Mouse (Mus musculus): ENCODE data around the gene Dchs1. TPM values are rescaled to one million over a fixed set of nuclear protein-coding genes. Genes with fewer than 3 reads are reported as not detected.

Dchs1 gene
- polyA plus RNA-seq (2012; fragmentation: generic; extraction: Trizol): under 1 TPM; 0.05 to 0.97 TPM

GRCm38 (mm10) chr7:105787285-105788140 lies at the start of gene Dchs1:
Gene Dchs1, minus strand, starts transcription at chr7:105787654.

GRCm38 (mm10) chr7:105810877-105811489 lies 23.5 kb upstream of the Dchs1 start, which contains the start of gene Mrpl17:
Gene Mrpl17, minus strand, starts transcription at chr7:105811099.

GRCm38 (mm10) chr7:105751491-105752433 lies 35.7 kb downstream of the Dchs1 start, which contains the start of gene Tpp1:
Gene Tpp1, minus strand, starts transcription at chr7:105752235.

GRCm38 (mm10) chr7:105743926-105744590 lies 43.4 kb downstream of the Dchs1 start, which contains the start of gene Taf10:
Gene Taf10, minus strand, starts transcription at chr7:105744361.

GRCm38 (mm10) chr7:105736911-105737521 lies 50.4 kb downstream of the Dchs1 start, which contains the start of gene Rrp8:
Gene Rrp8, minus strand, starts transcription at chr7:105737385.

GRCm38 (mm10) chr7:105736264-105736901 lies 51.1 kb downstream of the Dchs1 start, which contains the start of gene Ilk:
Gene Ilk, plus strand, starts transcription at chr7:105736592.

Other genes starting within 250 kb of the Dchs1 start
- 10 to 100 TPM; 32.0 to 79.2 TPM for gene Smpd1, start 233.3 kb downstream of the Dchs1 start, polyA plus RNA-seq (2012; fragmentation: generic; extraction: Trizol)
- 10 to 100 TPM; 28.1 to 45.2 TPM for gene Apbb1, start 206.0 kb downstream of the Dchs1 start, polyA plus RNA-seq (2012; fragmentation: generic; extraction: Trizol)
- gene Hpx, start 187.5 kb downstream of the Dchs1 start, polyA plus RNA-seq (2012; fragmentation: generic; extraction: Trizol): 1 to 10 TPM in 1 of 2 experiments, under 1 TPM in 1; 0.11 to 1.8 TPM
- gene Trim3, start 154.1 kb downstream of the Dchs1 start, polyA plus RNA-seq (2012; fragmentation: generic; extraction: Trizol): 10 to 100 TPM; 18.4 to 39.5 TPM
- 100 to 1,000 TPM; 161 to 212 TPM for gene Timm10b, start 147.6 kb downstream of the Dchs1 start, polyA plus RNA-seq (2012; fragmentation: generic; extraction: Trizol)
- 10 to 100 TPM; 43.3 to 46.2 TPM for gene Arfip2, start 147.2 kb downstream of the Dchs1 start, polyA plus RNA-seq (2012; fragmentation: generic; extraction: Trizol)
- 10 to 100 TPM; 52.9 to 60.4 TPM for gene Gm45799, start 147.1 kb downstream of the Dchs1 start, polyA plus RNA-seq (2012; fragmentation: generic; extraction: Trizol)
- gene Dnhd1, start 136.8 kb downstream of the Dchs1 start, polyA plus RNA-seq (2012; fragmentation: generic; extraction: Trizol): 1 to 10 TPM in 1 of 2 experiments, under 1 TPM in 1; 0.27 to 3.4 TPM
- gene Ilk, start 51.1 kb downstream of the Dchs1 start, polyA plus RNA-seq (2012; fragmentation: generic; extraction: Trizol): 100 to 1,000 TPM; 185 to 199 TPM
- gene Rrp8, start 50.3 kb downstream of the Dchs1 start, polyA plus RNA-seq (2012; fragmentation: generic; extraction: Trizol): 10 to 100 TPM; 13.0 to 19.8 TPM
- gene Taf10, start 43.3 kb downstream of the Dchs1 start, polyA plus RNA-seq (2012; fragmentation: generic; extraction: Trizol): 100 to 1,000 TPM; 243 to 661 TPM
- gene Tpp1, start 35.4 kb downstream of the Dchs1 start, polyA plus RNA-seq (2012; fragmentation: generic; extraction: Trizol): 10 to 100 TPM in 1 of 2 experiments, 1 to 10 TPM in 1; 7.0 to 47.4 TPM
- gene Mrpl17, start 23.4 kb upstream of the Dchs1 start, polyA plus RNA-seq (2012; fragmentation: generic; extraction: Trizol): 100 to 1,000 TPM; 396 to 429 TPM
- gene Gm4070, start 166.3 kb upstream of the Dchs1 start, polyA plus RNA-seq (2012; fragmentation: generic; extraction: Trizol): under 1 TPM in 1 of 2 experiments, not detected in 1; 0.01 TPM